Mouse (Mus musculus): ENCODE results near the gene Kcnn4.

GRCm38 (mm10) chr7:24391687-24392086 is 21.6 kb downstream of the Kcnn4 start:
- TF ChIP-seq POLR2A (IDR thresholded peaks at IDR 0.05; ENCODE audit: control insufficient read depth, extremely low read depth, insufficient read depth, low read length, poor library complexity) (no peak), CTCF (IDR thresholded peaks at IDR 0.05; ENCODE audit: borderline replicate concordance, control insufficient read depth, extremely low read depth, insufficient read depth, low read length, poor library complexity) (no peak)
